Mouse (Mus musculus) cortical plate, adult 2 months (tissue): Measurements from ENCODE around the gene Usp10. TPM values are rescaled to one million over a fixed set of nuclear protein-coding genes. Genes with fewer than 3 reads are reported as not detected.

Experiments used
- H3K27ac ChIP-seq: fragments of 200-500 bp; 2 replicates; pipeline ENCODE4 v1.5.1; 2012; ENCODE audit warnings: low read length, control low read depth, inconsistent platforms; ENCODE audit not compliant: insufficient read depth
- H3K4me1 ChIP-seq: fragments of 200-500 bp; 2 replicates; pipeline ENCODE4 v1.6.1; 2011; ENCODE audit warnings: low read length; ENCODE audit not compliant: control insufficient read depth, insufficient read depth
- H3K4me3 ChIP-seq: fragments of 200-500 bp; 2 replicates; pipeline ENCODE4 v1.5.1; 2011; ENCODE audit warnings: mild to moderate bottlenecking, low read length, control low read depth; ENCODE audit not compliant: insufficient read depth
- CTCF ChIP-seq: fragments of 200-500 bp; IDR thresholded peaks from 2 replicates; pipeline ENCODE4 v1.5.1; 2011; ENCODE audit warnings: mild to moderate bottlenecking, control low read depth, low read length; ENCODE audit not compliant: insufficient read depth; ENCODE audit errors: extremely low read depth
- POLR2A ChIP-seq: fragments of 200-500 bp; IDR thresholded peaks from 2 replicates; pipeline ENCODE4 v1.6.1; 2011; ENCODE audit warnings: mild to moderate bottlenecking, low read length, control low read depth; ENCODE audit not compliant: insufficient read depth; ENCODE audit errors: extremely low read depth
- polyA plus RNA-seq: library from polyadenylated mRNA; depleted of rRNA; stranded (reverse); fragments of >200 nt; gene quantifications from 2 replicates; pipeline ENCODE4 v1.2.3, GENCODE M21; 2012; rRNA removed

Usp10 gene
- polyA plus RNA-seq = 75.6 and 81.9 TPM in 2 replicates

- TF ChIP-seq POLR2A = no peak
- TF ChIP-seq CTCF = no peak
- Histone ChIP-seq H3K4me3 (peak within 1 kb of the TSS; percentile 69), H3K4me1 (peaks cover 2% of the 10 kb centered on the region), H3K27ac (peak within 1 kb of the TSS; percentile 79)
Observed at GRCm38 (mm10) chr8:119909944-119910546, at the start of gene Usp10. Usp10 (plus strand) TSS chr8:119910360.

GRCm38 (mm10) chr8:119861706-119862389 lies 48.3 kb upstream of the Usp10 start, which contains the start of gene Klhl36:
Klhl36 (plus strand) TSS chr8:119862266.
- peaks cover 2% of the 10 kb centered on the region; the same call in 1 of the 2 replicates for H3K4me1 ChIP-seq
- peak within 1 kb of the TSS; percentile 81 for H3K4me3 ChIP-seq
- H3K27ac ChIP-seq = no peak within 1 kb of the TSS
- TF ChIP-seq POLR2A = peak; percentile 65; the same call in 1 of the 2 replicates
- no peak for TF ChIP-seq CTCF

GRCm38 (mm10) chr8:119862390-119862734 lies 47.8 kb upstream of the Usp10 start:
- peak overlapping the region; percentile 81 for H3K4me3 ChIP-seq
- TF ChIP-seq CTCF (no peak), POLR2A (no peak)
- H3K4me1 ChIP-seq = peaks cover 2% of the 10 kb centered on the region; the same call in 1 of the 2 replicates
- H3K27ac ChIP-seq = no peak overlapping the region

DNA sequence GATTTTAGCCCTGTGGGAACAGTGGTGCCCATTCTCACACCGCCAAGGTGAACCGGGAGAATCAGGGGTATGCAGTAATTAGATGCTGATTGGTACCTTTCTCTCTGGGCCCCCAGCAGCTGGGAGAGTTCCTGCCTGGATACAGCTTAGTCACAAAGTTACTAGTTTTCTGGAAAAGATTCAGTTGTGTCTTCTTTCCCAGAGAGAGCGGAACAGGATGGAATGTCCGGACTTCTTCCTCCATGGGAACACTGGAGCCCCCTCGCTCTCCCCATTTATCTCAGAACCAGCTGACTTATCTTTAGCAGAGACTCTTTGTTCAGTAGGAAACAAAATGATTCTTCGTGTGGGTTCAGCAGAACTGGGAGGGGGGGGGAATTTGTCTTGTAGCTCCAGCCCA lies 47.4 kb upstream of the Usp10 start:
- TF ChIP-seq POLR2A = no peak
- TF ChIP-seq CTCF = no peak
- Histone ChIP-seq H3K4me1 (peaks cover 2% of the 10 kb centered on the region; the same call in 1 of the 2 replicates), H3K27ac (no peak overlapping the region), H3K4me3 (peak overlapping the region; percentile 81)

- no peak for TF ChIP-seq CTCF
- no peak for TF ChIP-seq POLR2A
Observed at GRCm38 (mm10) chr8:119869616-119870015, 40.5 kb upstream of the Usp10 start.

GRCm38 (mm10) chr8:119873181-119873580 lies 37.0 kb upstream of the Usp10 start:
- Histone ChIP-seq H3K4me1 (no peaks in the 10 kb centered on the region), H3K4me3 (no peak overlapping the region), H3K27ac (no peak overlapping the region)
- TF ChIP-seq CTCF (no peak), POLR2A (no peak)

More at GRCm38 (mm10) chr8:119869616-119870015, 40.5 kb upstream of the Usp10 start:
- Histone ChIP-seq H3K4me1 (no peaks in the 10 kb centered on the region), H3K4me3 (no peak overlapping the region), H3K27ac (no peak overlapping the region)

GRCm38 (mm10) chr8:119881301-119881700 lies 28.9 kb upstream of the Usp10 start:
- Histone ChIP-seq H3K4me3 (no peak overlapping the region), H3K27ac (no peak overlapping the region), H3K4me1 (no peaks in the 10 kb centered on the region)
- no peak for TF ChIP-seq CTCF
- no peak for TF ChIP-seq POLR2A

- Histone ChIP-seq H3K4me1 (no peaks in the 10 kb centered on the region), H3K4me3 (no peak overlapping the region), H3K27ac (no peak overlapping the region)
- TF ChIP-seq CTCF (no peak), POLR2A (no peak)
Observed at GRCm38 (mm10) chr8:119881917-119882316, 28.2 kb upstream of the Usp10 start.

GRCm38 (mm10) chr8:119883281-119883680 lies 26.9 kb upstream of the Usp10 start:
- Histone ChIP-seq H3K4me1 (no peaks in the 10 kb centered on the region), H3K27ac (no peak overlapping the region), H3K4me3 (no peak overlapping the region)
- no peak for TF ChIP-seq POLR2A
- no peak for TF ChIP-seq CTCF

GRCm38 (mm10) chr8:119885612-119886011 lies 24.5 kb upstream of the Usp10 start:
- TF ChIP-seq CTCF (no peak), POLR2A (no peak)
- Histone ChIP-seq H3K27ac (no peak overlapping the region), H3K4me1 (no peaks in the 10 kb centered on the region), H3K4me3 (no peak overlapping the region)
